Mouse (Mus musculus) spleen, adult 18-20 months (tissue): ENCODE measurements around the gene Cd109.

Experiments
- DNase-seq, 2 experiments: peaks; one replicate each; pipeline ENCODE4 v3.0.0; 2022; ENCODE audit warnings: mixed read lengths in 2 of 2

Cd109 gene

DNA sequence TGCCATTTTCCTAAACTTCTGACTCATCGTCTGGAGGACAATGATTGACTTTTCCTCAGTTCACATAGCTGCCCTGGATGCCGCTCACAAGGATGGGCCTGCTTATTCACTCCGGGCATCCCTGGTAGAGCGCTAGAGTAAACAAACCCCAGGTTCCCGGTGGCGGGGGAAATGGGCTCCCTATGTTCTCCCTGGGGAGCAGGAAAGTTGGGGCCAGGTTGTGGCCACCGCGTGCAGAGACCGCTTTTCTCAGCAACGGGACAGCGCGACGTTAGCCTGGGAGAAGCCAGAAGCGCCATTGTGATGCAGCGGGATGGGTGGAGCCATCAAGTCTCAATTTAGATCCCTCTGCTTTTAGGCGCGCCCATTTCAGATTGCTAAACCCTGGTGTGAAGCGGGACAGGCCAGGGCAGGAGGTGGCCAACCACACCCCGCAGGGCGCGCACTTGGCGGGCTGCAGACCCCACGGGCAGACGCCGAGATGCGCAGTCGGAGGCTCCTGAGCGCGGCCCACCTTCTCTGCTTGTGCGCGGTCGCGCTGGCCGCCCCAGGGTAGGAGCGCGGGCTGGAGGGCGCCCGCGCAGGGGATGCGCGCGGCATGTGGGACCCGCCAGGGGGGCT, at the start of gene Cd109:
Cd109 (plus strand) TSS at position 146 of the 621 bp plus-strand sequence.
- no peak for DNase-seq

DNA sequence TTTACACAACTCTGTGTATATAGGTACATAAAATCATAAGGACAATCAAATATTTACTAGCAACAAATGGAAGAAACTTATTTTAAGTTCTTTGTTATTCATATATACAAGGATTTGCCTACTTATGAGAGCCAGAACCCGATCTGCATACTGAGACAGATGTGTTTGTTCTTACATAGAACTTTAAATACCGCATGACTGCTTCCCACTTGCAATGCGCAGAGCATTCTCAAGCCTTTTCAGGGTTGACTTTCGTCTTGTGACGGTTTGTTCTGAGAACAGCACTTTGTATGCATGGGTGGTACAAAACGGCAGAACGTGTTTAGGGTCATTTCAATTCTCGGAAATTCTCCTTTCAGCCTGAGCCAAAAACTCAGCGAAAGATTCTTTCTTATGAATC, 45.4 kb upstream of the Cd109 start:
- DNase-seq: no peak

DNA sequence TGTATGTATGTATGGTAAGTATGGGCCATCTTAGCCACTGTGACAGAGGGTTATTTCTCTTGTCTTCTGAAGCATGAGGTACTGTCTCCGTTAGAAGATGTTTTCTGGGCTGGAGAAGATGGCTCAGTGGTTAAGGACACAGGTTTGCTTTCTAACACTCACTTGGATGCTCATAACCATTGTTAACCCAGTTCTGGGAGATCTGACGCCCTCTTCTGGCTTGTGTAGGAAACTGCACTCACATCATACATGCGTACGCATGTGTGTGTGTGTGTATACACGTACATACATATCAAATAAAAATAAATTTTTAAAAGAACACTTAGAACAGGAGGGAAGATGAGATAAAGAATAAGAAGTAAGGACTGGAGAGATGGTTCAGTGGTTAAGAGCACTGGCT, 38.9 kb upstream of the Cd109 start:
- no peak for DNase-seq

DNA sequence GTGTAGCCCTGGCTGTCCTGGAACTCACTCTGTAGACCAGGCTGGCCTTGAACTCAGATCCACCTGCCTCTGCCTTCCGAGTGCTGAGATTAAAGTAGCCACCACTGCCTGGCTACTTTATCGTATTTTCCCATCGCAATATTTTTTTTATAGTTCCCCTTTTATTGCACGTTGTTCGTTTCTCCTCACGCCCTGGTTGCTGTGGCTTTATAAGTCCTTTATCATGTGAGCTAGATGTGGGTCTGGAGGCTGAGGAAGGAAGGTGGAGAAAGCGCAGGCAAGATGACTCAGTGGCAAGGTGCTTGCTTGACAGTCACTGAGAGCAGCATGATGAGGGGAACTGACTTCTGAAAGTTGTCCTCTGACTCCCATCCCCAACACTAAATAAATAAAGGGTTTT, 36.5 kb upstream of the Cd109 start:
- DNase-seq: no peak

DNA sequence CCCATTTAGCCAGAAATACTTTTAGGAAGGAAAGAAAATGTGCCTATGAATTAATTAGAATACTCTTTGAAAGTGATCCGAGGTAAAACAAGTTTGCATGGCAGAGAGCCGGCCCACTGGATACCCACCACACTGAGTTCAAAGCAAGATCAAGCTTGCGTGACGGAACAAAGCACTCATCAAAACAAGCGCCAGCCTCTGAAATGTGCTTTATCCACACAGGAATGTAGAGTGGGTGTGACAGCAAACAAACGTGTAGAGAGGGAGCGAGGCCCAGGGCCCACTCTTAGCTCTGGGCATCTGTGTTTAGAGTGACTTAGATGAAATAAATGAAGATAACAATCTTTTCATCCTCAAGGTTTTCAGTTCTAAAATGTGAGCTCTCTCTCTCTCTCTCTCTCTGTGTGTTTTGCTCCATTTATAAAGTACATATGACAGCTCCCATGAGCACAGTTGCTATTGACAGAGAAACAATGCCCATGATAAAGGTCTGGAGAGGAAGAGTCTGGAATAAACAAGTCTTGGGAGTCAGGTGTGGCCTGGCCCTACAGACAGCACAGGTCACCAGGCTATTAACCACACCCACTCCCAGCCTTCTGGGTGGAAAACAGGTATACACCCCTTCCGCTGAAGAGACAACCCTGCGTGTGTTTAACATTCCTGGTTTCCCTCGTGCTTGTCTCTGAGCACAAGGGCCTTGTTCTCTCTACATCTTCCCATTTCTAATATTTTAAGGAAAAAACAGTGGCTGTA, 35.5 kb upstream of the Cd109 start:
- no peak for DNase-seq

DNA sequence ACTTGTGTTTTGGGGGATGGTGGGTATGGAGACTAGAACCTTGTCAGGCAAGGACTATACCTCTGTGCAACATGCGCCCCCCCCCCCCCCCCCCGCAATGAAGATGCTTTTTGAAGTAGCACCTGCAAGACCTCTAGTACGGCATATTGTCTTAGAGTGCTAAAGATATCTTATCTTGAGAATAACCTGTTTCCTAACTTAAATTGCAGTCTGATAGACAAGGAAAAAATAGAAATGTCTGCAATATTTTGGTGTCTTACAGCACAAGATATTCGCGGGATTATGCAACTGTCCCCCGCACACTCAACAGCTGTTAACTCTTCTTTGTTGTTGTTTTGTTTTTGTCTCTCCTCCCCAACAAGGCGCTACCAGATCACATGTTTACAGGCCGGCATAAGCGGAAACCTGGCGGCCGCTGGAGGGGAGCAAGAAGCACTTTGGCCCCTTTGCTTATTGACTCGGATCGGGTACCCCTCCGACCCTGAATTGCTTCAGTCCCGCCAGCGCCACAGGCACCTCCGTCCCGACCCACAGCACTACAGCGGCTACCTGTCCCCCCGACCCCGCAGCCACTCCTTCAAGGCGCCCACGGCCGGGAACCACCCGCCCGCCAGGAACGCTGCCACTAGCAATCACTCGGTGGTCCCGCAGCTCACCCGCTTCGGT, 28.0 kb upstream of the Cd109 start:
- DNase-seq: no peak

DNA sequence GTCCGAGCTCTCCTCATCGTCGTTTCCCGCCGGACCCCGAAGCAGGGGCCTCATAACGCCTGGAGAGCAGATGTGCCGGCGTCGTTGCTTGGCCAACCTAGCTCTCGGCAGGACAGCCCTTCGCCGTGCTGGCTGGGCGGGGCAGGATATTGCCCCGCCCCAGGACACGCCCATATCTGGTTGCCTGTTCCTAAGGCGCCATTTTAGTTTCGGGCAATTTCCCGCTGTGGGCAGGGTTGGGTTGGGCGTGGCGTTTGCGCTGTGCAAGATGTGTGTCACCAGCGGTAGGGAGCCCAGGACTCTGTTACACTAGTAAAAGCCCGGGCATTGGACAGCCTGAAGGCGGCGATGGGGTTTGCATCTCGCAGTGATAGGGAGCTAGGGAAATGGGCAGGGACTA, 27.4 kb upstream of the Cd109 start, which contains the start of gene Slc17a5:
Slc17a5 (minus strand) TSS at position 128 of the 400 bp plus-strand sequence.
- peak; percentile 91 to 95 for DNase-seq

DNA sequence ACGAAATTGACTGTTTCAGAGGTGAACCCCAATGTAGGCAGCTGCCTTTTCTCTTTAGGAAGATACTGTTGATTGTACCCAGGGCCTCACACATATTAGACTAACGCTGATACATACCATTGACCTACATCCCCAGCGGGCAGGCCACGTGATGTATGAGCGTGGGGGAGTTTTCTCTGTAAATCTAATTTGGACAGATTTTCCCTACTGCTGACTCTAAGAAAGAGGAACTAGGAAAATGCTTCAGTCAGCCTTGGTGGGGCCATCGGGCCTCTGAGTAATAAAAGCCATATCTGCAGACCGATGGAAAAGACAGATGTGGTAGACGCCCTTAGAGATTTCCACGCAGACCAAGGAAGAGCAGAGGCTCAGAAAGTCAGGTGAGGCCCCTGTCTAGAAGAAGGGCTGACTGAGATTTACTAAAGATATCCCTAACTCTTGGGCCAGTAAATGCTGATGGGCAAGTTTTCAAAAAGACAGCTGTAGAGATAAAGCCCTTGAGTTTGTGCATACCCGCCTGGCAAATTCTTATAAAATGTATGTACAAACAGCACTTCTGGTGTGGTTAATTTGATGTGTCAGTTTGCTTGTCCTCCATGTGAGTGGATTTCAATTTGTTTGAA, 26.8 kb upstream of the Cd109 start:
- peak; percentile 29 to 45 for DNase-seq

DNA sequence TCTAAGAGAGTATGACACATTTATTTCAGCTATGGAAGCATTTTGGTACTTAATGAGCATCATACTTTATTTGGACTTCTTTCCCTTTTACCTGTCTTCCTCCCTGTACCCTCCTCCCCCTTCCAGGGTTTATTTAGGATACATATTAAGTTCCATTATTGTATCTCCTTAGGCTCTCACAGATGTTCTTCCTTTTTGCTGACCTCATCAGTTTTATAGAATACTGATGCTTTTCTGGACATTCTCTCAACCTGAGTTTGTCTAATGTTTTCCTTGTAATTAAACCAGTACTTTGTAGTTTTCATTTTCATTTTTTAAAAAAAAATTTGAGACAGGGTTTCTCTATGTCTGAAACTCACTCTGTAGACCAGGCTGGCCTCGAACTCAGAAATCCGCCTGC, 24.9 kb upstream of the Cd109 start:
- DNase-seq: no peak

DNA sequence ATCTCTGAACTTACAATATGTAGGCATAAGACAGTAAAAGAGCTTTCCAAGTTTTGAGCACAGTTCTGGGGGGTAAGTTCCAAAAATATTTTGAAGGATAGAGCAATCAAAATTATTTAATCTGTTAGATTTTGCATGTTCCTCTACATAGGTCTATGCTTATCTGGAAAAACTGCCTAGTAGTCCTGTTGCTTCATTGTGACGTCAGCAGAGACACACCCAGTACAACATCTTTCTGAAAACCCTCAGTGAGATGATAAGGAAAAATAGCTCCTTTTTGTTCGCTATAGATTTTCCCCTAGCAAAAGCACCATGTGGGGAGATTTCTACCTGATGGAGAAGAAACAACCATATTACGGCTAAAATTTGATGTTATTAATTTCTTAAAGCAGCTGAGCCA, 20.1 kb upstream of the Cd109 start:
- no peak for DNase-seq

DNA sequence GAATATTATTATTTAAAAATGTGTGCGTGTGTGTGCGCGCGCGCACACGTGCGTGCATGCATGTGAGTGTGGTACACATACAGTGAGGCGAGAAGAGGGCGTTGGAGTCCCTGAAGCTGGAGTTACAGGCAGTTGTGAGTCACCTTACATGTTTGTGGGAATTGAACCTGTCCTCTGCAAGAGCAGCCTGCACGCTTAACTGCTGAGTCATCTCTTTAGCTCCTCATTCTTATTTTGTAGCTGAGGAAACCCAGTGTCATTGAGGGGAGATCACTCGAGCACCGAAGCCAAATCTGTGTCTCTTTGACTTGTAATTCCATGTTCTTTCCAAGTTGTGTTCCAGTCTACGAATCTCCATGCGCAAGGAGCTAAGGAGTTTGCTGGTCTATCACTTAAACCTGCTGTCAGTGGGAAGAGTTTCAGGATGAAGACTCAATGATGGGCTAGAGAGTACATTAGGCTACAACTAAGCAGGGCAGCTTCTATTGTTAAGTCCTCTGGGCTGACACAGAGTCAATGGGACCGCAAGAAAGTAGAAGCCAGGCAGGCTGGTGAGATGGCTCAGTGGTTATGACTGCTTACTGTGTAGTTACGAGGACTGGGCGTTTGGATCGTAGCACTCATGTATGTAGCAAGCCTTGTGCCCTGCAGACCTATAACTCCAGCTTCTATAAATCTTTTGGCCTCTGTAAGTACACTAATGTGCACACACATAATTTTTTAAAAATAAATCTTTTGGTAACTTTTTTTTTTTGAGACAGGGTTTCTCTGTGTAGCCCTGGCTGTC, 19.4 kb upstream of the Cd109 start:
- DNase-seq: no peak

DNA sequence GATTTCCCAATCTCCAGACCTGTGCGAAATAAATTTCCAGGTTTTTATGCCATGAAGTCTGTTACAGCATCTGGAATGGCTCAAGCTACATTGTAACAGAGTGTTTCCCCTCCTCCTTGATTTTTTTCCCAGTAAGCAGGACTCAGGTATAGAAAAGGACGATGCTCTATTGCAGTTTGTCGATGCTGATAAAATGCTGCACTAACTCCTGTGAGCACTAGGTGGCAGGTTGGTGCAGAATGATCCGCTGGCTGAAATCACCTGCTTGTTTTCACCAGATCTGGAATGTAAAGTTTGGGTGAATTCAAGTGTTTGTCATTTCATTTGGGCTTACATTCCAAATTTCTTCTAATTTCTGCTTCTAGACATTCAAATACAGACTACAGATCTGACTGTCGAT, 18.5 kb upstream of the Cd109 start:
- DNase-seq: peak in 1 of 2 experiments; percentile 38

DNA sequence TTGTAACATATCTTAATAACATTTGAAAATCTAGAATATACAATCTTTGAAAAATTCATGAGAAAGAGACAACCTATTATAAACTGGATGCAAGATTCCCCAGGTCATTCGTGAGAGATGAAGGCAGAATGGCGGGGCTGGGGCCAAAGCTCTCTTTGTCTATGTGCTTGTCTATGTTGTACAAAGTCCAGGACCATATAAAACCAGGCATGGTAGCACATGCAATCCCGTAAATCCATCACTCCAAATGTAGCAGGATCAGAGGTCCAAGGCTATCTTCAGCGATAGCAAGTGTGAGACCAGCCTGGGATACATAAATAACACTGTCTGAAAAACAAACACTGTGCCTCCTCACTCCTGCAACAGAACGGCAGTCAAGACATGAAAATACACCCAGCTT, 15.4 kb upstream of the Cd109 start:
- DNase-seq: no peak

DNA sequence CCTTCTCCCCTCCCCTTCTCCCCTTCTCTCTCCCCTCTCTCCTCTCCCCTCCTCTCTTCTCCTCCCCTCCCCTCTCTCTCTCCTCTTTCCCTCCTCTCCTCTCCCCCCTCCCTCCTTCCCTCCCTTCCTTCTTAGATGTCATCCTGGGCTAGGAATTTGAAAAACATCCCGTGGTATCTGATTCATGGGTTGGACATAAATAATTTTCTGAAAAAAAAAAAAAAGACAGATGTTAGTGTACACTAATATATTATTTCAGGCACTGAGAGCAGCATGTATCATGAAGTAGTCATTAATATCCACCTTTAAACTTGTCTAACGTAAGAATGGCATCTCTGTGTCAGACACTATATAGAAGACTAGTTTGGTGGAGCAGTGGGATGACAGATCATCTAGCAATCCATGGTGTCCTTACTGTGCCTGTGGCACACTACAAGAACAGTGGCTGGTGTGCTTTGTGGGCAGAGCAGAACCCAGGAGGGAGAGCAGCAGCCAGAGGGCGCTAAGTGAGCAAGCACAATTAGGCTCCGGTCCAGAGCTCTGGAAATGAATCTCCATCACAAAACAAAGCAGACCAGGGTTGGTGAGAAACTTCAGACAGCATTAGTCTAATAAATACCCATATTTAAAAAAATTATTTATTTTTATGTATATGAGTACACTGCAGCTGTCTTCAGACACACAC, 14.2 kb upstream of the Cd109 start:
- DNase-seq: no peak

DNA sequence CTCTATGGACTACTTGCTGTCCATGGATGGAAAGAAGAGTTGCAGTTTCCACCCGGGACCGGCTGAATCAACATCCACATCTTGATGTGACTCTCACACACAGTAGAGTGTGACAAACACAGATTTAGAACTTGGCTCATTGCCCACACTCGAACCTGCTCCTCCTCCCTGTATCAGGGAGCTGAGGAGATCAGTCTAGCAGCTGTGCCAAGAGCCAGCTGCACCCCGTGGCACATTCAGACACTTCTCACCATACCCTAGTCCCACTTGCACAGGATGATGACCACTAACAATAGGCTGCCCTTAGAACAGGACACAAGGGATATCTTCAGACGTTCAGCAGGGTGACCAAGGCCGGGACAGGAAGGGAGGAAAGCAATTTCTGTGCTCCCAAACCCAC, 1.1 kb upstream of the Cd109 start:
- DNase-seq: no peak

DNA sequence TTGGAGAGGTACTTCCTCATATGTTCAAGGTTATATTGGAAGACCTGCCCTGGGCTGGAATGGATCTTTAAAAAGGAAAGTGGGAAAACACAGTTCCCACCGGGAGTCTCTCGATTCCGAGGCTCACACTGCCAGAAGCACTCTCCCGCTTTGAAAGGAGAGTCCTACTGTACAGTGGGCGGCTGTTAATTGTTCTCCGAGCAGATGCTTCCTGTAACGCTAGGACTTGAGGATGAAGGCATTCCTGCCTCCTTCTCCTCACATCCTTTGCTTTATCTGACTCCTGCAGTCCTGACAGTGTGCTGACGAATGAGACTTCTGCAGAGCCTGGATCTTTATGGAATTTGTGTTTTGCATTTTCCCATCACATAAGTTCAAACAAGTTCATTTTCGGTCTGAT, 3.9 kb downstream of the Cd109 start:
- no peak for DNase-seq

DNA sequence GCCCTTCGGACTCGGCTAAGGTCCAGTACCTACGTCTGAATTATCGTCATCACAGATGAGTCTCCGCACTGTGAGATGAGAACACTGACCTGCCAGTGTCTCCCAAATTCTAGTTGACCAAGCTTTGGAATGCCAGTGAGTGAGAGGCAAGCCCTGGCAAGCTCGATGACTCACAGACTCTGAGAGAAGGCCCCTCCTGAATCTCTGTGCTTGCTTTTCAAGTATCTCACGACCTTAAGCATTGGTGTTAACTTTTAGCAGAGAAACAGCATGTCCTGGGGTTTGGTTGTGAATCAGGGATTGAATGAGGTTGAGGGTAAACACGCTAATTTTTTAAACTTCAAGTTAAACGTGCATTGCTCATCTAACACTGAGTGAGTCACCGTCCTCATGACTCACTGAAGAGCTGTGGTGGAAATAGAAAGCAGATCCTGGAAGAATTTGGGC, 8.0 kb downstream of the Cd109 start:
- no peak for DNase-seq

DNA sequence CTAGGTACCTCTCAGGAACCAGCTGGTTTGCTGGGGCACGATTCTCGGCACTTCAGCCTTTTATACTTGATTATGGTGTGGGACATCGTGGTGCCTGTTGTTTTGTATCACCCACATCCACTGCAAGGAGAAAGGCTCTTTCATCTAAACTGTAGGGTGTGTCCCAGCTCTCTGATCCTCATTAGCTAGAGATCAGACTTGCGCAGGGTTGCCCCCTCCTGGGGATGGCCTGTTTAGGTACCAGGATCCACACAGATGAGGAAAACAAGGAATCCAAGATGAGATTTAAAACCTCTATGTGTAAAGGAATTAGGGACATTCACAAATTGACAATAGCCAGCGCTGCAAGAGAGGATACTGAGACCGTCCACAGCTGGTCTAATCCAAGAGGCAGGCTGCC, 14.6 kb downstream of the Cd109 start:
- DNase-seq: no peak

DNA sequence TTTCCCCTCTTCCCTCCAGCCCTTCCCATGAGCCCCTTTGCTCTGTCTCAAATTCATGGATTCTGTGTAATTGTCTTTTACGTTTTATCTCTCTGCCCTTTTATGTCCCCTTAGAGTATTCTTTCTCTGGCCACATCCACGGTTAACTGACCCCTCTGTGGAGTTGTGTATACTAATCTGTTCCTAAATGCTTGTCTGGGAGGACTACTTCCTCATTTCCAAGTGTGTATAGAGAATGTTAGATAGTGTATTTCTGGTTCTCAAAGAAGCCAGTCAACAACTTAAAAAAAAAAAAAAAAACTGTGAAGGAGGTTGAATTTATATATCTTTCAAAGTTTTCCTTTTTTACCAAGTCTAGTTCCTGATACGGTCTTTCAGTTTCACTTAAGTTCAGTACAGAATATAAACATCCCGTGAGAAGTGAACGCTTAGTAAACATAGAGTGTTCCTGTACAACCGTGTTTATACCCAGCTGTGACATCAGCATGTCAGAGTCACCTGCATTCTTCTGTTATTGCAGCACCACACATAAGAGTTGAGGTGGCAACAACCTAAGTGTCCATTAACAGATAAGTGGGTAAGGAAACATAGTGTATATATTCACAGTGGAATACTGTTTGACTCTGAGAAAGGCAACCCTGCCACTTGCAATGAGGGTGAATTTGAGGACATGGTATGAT, 16.5 kb downstream of the Cd109 start:
- no peak for DNase-seq

DNA sequence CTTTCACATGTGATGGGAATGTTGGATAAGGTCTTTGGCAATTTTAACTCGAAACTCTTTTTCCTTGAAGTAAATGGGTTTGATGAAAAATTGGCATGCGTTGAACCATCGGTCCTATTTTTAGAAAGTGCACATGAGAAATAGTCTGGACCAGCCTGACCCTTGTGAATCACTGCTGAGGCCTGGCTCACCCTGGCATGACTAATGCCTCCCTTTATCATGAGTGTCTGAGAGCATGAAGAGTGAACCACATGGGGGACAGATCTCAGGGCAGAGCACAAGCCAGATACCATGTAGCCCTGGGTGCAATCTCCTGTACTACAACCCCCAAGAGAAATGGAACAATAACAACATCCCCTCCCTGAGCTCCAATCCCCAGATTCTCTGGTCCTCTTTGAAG, 18.6 kb downstream of the Cd109 start:
- no peak for DNase-seq

DNA sequence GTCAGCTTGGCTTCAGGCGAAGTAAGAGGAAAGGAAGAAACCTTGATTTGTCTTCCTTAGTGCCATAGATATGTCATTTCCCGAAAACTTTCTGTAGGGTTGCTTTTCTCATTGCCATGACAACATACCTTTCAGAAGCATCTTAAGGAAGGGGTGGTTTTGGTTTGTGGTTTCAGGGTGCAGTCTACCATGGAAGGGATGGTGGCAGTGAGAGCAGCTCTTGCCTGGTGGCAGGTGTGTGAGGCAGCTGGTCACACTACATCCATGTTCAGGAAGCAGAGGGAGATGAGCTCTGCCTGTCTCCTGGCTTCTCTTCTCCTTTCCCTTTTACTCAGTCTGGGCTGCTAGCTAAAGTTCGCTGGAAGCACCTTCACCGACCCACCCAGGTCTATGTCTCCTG, 26.0 kb downstream of the Cd109 start:
- DNase-seq: no peak
